Mouse (Mus musculus): ENCODE results near the gene Egr2.

- TF ChIP-seq POLR2A (IDR thresholded peaks at IDR 0.05; ENCODE audit: extremely low read depth, insufficient read depth, low read length) (no peak), CTCF (IDR thresholded peaks at IDR 0.05; ENCODE audit: low read depth, low read length) (no peak)
Measured at GRCm38 (mm10) chr10:67535256-67535655, at the start of gene Egr2.
